Mouse (Mus musculus): ENCODE measurements at regions not wholly inside any gene's neighbourhood (a gene's known extent, or its start where the extent isn't known, plus 50 kb on each side); places are given as distances from the start of the nearest gene placed in this dataset.
A peak's percentile ranks its signal among the peaks of the same experiment; 100 is the strongest.

GRCm38 (mm10) chr13:63627184-63627893 is 53.9 kb upstream of the Ptch1 start:
- peak; percentile 2 to 4 for DNase-seq

- DNase-seq = no peak
Observed at GRCm38 (mm10) chr13:63627894-63628287, 54.5 kb upstream of the Ptch1 start.

- no peak for DNase-seq
Observed at GRCm38 (mm10) chr13:63631771-63632347, 58.5 kb upstream of the Ptch1 start.

- DNase-seq = no peak
Observed at GRCm38 (mm10) chr13:63634294-63634693, 60.9 kb upstream of the Ptch1 start.

GRCm38 (mm10) chr13:63641649-63642226 is 68.3 kb upstream of the Ptch1 start:
- no peak for DNase-seq

- DNase-seq = no peak
Observed at GRCm38 (mm10) chr13:63642617-63643016, 69.2 kb upstream of the Ptch1 start.

GRCm38 (mm10) chr13:63643394-63643793 is 70.0 kb upstream of the Ptch1 start:
- no peak for DNase-seq

GRCm38 (mm10) chr13:63644308-63644707 is 70.9 kb upstream of the Ptch1 start:
- DNase-seq = no peak

- no peak for DNase-seq
Observed at GRCm38 (mm10) chr13:63649058-63649647, 75.8 kb upstream of the Ptch1 start.

- no peak for DNase-seq
Observed at GRCm38 (mm10) chr13:63654514-63654913, 81.1 kb upstream of the Ptch1 start.

- DNase-seq = no peak
Observed at GRCm38 (mm10) chr13:63657115-63657514, 83.7 kb upstream of the Ptch1 start.

GRCm38 (mm10) chr13:63659412-63659811 is 86.0 kb upstream of the Ptch1 start:
- DNase-seq = no peak

- no peak for DNase-seq
Observed at GRCm38 (mm10) chr13:63660431-63660830, 87.0 kb upstream of the Ptch1 start.

GRCm38 (mm10) chr13:63668576-63668975 is 95.2 kb upstream of the Ptch1 start:
- no peak for DNase-seq

- no peak for DNase-seq
Observed at GRCm38 (mm10) chr13:63669031-63669430, 95.6 kb upstream of the Ptch1 start.

GRCm38 (mm10) chr13:63672425-63672824 is 99.0 kb upstream of the Ptch1 start:
- no peak for DNase-seq

GRCm38 (mm10) chr13:63677696-63678095 is 104.3 kb upstream of the Ptch1 start:
- DNase-seq = no peak

- DNase-seq = no peak
Observed at GRCm38 (mm10) chr13:63678265-63679260, 105.2 kb upstream of the Ptch1 start.

- DNase-seq = no peak
Observed at GRCm38 (mm10) chr13:63682341-63682740, 108.9 kb upstream of the Ptch1 start.

- peak; percentile 32 to 34 for DNase-seq
Observed at GRCm38 (mm10) chr13:63691974-63692373, 118.6 kb upstream of the Ptch1 start.

GRCm38 (mm10) chr13:63693636-63694035 is 120.2 kb upstream of the Ptch1 start:
- no peak for DNase-seq

GRCm38 (mm10) chr13:63696399-63696798 is 118.6 kb upstream of the Ercc6l2 start:
- DNase-seq = no peak
